Mouse (Mus musculus) adrenal gland, adult (tissue): Measurements from ENCODE around the gene Olfr871.
"Not testable (repeated sequence)": the region's sequence is repeated elsewhere in the genome, so short reads cannot be mapped to it uniquely, and the experiment has no call there.

Experiments used
- DNase-seq, 2 experiments: peaks; one replicate each; pipeline ENCODE4 v3.0.0; 2022 to 2023; ENCODE audit warnings: low spot score in 1 of 2; ENCODE audit not compliant: inconsistent age in 2 of 2

Gene Olfr871

DNA sequence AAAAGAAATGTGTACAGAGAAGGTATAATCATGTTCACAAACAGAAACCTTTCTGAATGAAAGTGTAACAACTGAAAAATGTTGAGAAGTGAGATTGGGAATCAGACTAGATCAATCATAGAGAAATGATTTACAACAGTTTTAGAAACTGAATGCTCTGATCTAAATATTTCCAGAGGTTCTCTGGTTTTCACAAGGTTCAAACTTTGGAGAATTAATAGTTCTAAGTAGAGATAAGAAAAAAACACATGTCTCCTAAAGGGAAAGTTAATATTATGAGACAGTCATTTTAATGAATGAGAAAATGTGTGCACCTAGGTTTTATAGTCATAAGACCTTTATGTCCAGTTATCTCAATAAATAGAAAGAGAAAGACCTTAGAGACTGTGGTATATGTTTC, at the start of gene Olfr871:
Gene Olfr871 (plus strand): TSS at position 301 of the 400 bp plus-strand sequence.
- no peak for DNase-seq

DNA sequence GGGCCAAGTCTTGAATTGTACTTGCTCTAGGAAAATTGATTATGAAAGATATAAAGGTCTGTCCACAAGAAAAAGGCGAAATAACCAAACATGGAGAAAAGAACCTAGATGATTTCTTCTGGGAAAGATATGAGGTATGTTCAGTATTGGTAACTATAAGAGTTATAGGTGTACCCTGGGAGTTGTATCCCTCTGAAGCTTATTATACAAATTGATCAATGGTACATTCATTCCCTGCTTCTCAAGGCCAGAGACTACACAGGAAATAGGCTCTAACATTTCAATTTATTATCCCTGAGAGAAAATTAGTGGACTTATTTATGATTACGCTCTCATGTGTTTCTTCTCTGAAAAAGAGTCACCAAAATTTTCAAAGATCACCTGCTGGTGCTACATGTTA, 38.0 kb upstream of the Olfr871 start, which contains the start of gene Olfr870:
Gene Olfr870 (minus strand): TSS at position 101 of the 400 bp plus-strand sequence.
- DNase-seq, result no peak

DNA sequence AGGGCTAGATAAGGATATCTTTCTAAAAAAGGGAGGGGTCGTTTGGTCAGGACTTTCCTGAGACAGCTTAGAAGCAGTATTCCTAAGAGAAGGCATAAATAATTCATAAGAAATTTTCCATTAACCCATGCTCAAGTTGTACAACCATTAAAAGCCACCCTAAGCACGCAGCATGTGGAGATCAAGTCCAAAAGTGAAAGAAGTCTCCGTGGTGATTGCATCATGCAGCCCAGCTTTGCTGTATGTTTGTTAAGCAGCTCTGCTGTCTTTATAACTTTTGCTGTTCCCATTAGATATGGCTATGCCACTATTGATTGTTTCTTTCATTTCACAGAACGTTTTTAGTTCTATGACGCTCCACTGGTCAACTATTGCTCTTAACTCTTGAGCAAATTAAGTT, 32.5 kb upstream of the Olfr871 start:
- no peak for DNase-seq

DNA sequence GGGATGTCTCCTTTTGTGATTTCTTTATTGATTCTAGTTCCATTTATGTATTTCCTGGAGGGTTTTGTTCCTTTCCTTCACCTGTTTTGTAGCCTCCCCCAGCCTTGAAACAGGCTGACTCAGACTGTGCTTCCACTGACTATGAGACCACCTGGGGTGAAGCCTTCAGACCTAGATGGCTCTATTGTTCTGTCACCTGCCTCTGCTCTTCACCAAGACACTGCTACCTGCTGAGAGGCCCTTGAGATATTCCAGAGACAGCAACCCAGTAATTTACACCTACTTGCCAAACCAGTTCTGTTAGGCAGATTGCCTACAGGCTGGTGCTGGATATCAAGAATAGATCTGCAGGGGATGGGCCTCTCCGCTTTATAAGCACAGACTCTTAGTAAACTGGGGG, 9.9 kb upstream of the Olfr871 start:
- DNase-seq, result no peak

DNA sequence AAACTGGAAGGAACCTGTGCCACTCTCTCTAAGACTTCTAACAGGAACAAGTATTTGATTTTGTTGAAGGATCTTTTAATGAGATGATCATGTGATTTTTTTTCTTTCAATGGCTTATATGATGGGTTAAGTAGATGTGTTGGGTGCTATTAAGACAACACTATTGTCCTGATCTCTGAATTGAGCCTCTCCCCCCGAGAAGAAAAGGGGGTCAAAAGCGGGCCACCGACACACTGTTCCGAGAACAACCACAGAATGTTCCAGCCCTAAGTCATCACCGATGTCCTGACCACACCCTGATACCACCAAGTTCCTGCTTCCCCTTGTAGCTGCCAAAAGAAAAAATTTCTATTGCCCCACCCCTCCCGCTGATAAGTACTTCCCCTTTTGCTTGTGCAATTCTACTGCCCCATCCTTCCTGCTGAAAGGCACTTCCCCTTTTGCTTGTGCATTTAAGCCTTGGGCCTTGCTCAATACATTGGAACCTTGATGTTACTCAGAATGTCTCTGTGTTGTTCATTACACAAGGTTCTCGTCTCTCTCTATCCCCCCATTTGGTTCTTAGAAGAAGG, 8.5 kb upstream of the Olfr871 start:
- DNase-seq, result not testable (repeated sequence)

DNA sequence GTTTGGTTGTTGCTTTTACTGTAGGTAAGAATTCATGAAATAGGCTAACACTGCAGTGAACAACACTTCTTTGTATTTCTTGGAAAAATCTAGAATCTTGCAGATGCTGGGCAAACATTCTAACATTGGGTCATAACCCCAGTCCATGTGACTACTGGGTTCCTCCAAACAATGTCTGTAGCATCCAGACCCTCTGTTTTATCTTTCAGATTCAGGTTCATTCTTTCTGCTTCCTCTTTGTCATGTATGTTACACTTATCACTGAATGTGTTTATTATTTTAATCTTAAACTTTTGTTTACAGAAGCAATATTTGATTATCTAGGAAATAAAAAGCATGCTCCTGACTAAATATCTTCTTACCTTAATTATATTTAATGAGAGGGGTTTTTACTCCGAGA, 1.2 kb upstream of the Olfr871 start:
- no peak for DNase-seq

DNA sequence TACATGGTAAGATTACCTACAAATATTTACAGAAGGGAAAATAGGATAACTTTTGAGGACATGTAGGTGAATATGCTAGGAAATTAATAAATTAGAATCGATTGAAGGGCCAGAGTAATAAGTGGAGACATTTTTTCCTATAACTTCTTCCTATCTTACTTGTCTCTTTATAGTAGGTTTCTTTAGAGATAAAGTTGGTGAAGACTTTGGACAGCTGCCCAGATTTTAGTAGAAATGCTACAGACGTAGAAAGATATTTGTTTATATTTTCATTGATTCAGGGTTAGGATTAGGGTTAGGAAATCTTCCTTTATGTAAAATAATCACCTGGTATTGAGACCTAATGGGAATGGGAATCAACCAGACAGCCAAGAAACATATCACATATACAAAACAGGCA, 530 bp upstream of the Olfr871 start:
- no peak for DNase-seq

DNA sequence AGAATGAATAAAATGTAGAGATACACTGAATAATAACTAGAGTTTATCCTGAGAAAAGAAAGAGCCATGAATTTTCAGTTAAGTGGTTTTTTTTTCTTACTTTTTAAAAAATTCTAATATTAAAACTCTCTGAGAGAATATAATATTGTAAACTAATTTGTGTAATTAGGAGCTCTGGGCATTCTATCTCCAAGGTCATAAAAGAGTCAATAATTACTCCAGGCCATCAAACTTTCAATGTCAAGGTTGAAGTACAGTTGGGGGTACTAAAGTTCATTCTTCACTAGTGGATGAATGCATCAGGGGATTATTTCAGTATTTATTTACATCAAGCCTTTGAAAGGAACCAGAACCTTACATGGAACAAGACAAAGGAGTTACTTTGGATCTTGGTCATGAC, 24.8 kb downstream of the Olfr871 start, which contains the start of gene Olfr872:
Gene Olfr872 (plus strand): TSS at position 301 of the 400 bp plus-strand sequence.
- DNase-seq, result no peak

DNA sequence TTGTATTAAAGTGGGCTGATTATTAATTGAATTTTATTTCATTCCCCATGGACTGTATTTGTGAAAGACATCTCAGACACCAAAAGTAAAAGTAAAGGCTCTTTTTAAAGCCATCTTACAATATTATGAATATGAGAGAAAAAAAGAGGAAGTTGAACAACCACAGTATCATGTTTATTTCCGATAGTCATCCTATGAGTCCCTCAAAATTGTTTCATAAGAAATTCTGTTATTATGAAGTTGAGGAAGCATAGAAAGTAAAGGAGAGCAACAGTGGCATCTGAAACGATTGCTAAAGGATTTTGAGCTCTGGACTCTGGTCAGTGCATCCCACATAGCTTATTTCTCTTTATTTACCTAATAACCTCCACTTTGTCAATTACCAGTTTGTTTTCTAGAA, 25.4 kb downstream of the Olfr871 start:
- no peak for DNase-seq
